Mouse (Mus musculus): ENCODE measurements at regions not wholly inside any gene's neighbourhood (a gene's known extent, or its start where the extent isn't known, plus 50 kb on each side); places are given as distances from the start of the nearest gene placed in this dataset.

GRCm38 (mm10) chr17:47317651-47318050, 51.0 kb upstream of the Mrps10 start:
- H3K4me1 ChIP-seq (ENCODE audit: control insufficient read depth, insufficient read depth, low read length), result no peaks in the 10 kb centered on the region; the same call in 1 of the 2 replicates
- no peak overlapping the region for H3K4me3 ChIP-seq (replicated peaks; ENCODE audit: control insufficient read depth, low read depth, low read length)
- no peak overlapping the region for H3K27ac ChIP-seq (ENCODE audit: control insufficient read depth, insufficient read depth, low read depth, low read length, poor library complexity)
- 84% methylated on average over 11 of the region's 11 CpGs for WGBS
- TF ChIP-seq POLR2A (IDR thresholded peaks at IDR 0.05; ENCODE audit: borderline replicate concordance, control insufficient read depth, low read depth, low read length) (no peak), CTCF (IDR thresholded peaks at IDR 0.05; ENCODE audit: control insufficient read depth, insufficient read depth, low read length) (no peak)

- no peak overlapping the region for H3K27ac ChIP-seq (ENCODE audit: control insufficient read depth, insufficient read depth, low read depth, low read length, poor library complexity)
- H3K4me1 ChIP-seq (ENCODE audit: control insufficient read depth, insufficient read depth, low read length), result no peaks in the 10 kb centered on the region
- 90% methylated on average over 7 of the region's 7 CpGs for WGBS
- H3K4me3 ChIP-seq (replicated peaks; ENCODE audit: control insufficient read depth, low read depth, low read length), result no peak overlapping the region
- no peak for TF ChIP-seq POLR2A (IDR thresholded peaks at IDR 0.05; ENCODE audit: borderline replicate concordance, control insufficient read depth, low read depth, low read length)
- peak; percentile 25; the same call in 1 of the 2 replicates for TF ChIP-seq CTCF (IDR thresholded peaks at IDR 0.05; ENCODE audit: control insufficient read depth, insufficient read depth, low read length)
These were observed 55.5 kb upstream of the Mrps10 start for GRCm38 (mm10) chr17:47313162-47313561.

DNA sequence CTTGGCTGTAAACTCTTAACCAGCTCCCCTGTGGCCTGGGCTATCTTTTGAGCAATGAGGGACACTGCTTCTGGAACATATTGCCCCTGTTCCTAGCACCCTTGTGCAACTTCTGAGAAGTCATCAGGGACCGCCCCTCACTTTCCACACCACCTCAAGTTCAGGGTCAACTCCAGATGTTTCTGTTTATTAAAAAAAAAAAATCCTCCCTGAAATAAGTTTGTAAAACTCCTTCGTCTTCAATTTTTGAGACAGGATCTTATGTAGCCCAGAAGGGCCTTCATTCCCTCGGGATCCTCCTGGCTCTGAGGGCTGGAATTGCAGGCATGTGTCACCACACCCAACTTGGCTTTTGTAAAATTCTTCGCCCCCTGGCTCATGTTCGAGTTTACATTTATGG, 57.4 kb upstream of the Mrps10 start:
- H3K4me3 ChIP-seq (replicated peaks; ENCODE audit: control insufficient read depth, low read depth, low read length), result no peak overlapping the region
- H3K4me1 ChIP-seq (ENCODE audit: control insufficient read depth, insufficient read depth, low read length), result no peaks in the 10 kb centered on the region
- 73% methylated on average over 5 of the region's 5 CpGs for WGBS
- TF ChIP-seq POLR2A (IDR thresholded peaks at IDR 0.05; ENCODE audit: borderline replicate concordance, control insufficient read depth, low read depth, low read length), result no peak
- no peak for TF ChIP-seq CTCF (IDR thresholded peaks at IDR 0.05; ENCODE audit: control insufficient read depth, insufficient read depth, low read length)
- no peak overlapping the region for H3K27ac ChIP-seq (ENCODE audit: control insufficient read depth, insufficient read depth, low read depth, low read length, poor library complexity)

GRCm38 (mm10) chr17:47306027-47306761, 62.5 kb upstream of the Mrps10 start:
- Histone ChIP-seq H3K27ac (ENCODE audit: control insufficient read depth, insufficient read depth, low read depth, low read length, poor library complexity) (no peak overlapping the region), H3K4me3 (replicated peaks; ENCODE audit: control insufficient read depth, low read depth, low read length) (no peak overlapping the region), H3K4me1 (ENCODE audit: control insufficient read depth, insufficient read depth, low read length) (no peaks in the 10 kb centered on the region)
- 82% methylated on average over 13 of the region's 13 CpGs for WGBS
- no peak for TF ChIP-seq POLR2A (IDR thresholded peaks at IDR 0.05; ENCODE audit: borderline replicate concordance, control insufficient read depth, low read depth, low read length)
- TF ChIP-seq CTCF (IDR thresholded peaks at IDR 0.05; ENCODE audit: control insufficient read depth, insufficient read depth, low read length), result no peak

GRCm38 (mm10) chr17:47304463-47305199, 64.1 kb upstream of the Mrps10 start:
- H3K4me3 ChIP-seq (replicated peaks; ENCODE audit: control insufficient read depth, low read depth, low read length), result no peak overlapping the region
- WGBS, result 77% methylated on average over 8 of the region's 8 CpGs
- no peak for TF ChIP-seq CTCF (IDR thresholded peaks at IDR 0.05; ENCODE audit: control insufficient read depth, insufficient read depth, low read length)
- no peak for TF ChIP-seq POLR2A (IDR thresholded peaks at IDR 0.05; ENCODE audit: borderline replicate concordance, control insufficient read depth, low read depth, low read length)
- no peak overlapping the region for H3K27ac ChIP-seq (ENCODE audit: control insufficient read depth, insufficient read depth, low read depth, low read length, poor library complexity)
- H3K4me1 ChIP-seq (ENCODE audit: control insufficient read depth, insufficient read depth, low read length), result no peaks in the 10 kb centered on the region

GRCm38 (mm10) chr17:47303600-47303999, 65.1 kb upstream of the Mrps10 start:
- 79% methylated on average over 3 of the region's 3 CpGs for WGBS
- Histone ChIP-seq H3K4me1 (ENCODE audit: control insufficient read depth, insufficient read depth, low read length) (no peaks in the 10 kb centered on the region), H3K4me3 (replicated peaks; ENCODE audit: control insufficient read depth, low read depth, low read length) (no peak overlapping the region), H3K27ac (ENCODE audit: control insufficient read depth, insufficient read depth, low read depth, low read length, poor library complexity) (no peak overlapping the region)
- no peak for TF ChIP-seq POLR2A (IDR thresholded peaks at IDR 0.05; ENCODE audit: borderline replicate concordance, control insufficient read depth, low read depth, low read length)
- no peak for TF ChIP-seq CTCF (IDR thresholded peaks at IDR 0.05; ENCODE audit: control insufficient read depth, insufficient read depth, low read length)

- 87% methylated on average over 6 of the region's 6 CpGs for WGBS
- no peak for TF ChIP-seq POLR2A (IDR thresholded peaks at IDR 0.05; ENCODE audit: borderline replicate concordance, control insufficient read depth, low read depth, low read length)
- TF ChIP-seq CTCF (IDR thresholded peaks at IDR 0.05; ENCODE audit: control insufficient read depth, insufficient read depth, low read length), result no peak
- H3K4me3 ChIP-seq (replicated peaks; ENCODE audit: control insufficient read depth, low read depth, low read length), result no peak overlapping the region
- H3K4me1 ChIP-seq (ENCODE audit: control insufficient read depth, insufficient read depth, low read length), result peaks cover 3% of the 10 kb centered on the region; the same call in 1 of the 2 replicates
- H3K27ac ChIP-seq (ENCODE audit: control insufficient read depth, insufficient read depth, low read depth, low read length, poor library complexity), result no peak overlapping the region
These were observed 70.2 kb upstream of the Mrps10 start for GRCm38 (mm10) chr17:47298396-47298919.

DNA sequence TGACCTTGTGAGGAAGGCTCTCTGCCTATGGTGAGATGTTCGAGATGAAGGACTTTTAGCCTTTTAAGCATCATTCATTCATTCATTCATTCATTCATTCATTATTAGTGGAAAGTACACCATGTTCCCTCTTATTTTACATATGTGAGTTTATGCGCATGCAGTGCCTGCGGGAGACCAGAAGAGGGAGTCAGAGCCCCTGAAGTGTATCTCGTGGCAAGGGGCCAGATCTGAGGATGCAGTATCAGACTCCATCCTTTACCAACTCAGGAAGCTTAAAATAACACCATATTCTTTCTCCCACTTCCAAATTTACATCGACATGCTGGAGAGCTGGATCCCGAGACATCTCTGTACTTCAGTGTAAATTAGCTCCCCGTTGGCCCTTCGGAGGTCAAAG, 70.7 kb upstream of the Mrps10 start:
- WGBS, result 83% methylated on average over 8 of the region's 8 CpGs
- H3K4me1 ChIP-seq (ENCODE audit: control insufficient read depth, insufficient read depth, low read length), result peaks cover 3% of the 10 kb centered on the region; the same call in 1 of the 2 replicates
- TF ChIP-seq POLR2A (IDR thresholded peaks at IDR 0.05; ENCODE audit: borderline replicate concordance, control insufficient read depth, low read depth, low read length) (no peak), CTCF (IDR thresholded peaks at IDR 0.05; ENCODE audit: control insufficient read depth, insufficient read depth, low read length) (0 out of 2 replicates have a peak, but pooled peaks have one; percentile 16)
- H3K4me3 ChIP-seq (replicated peaks; ENCODE audit: control insufficient read depth, low read depth, low read length), result no peak overlapping the region
- H3K27ac ChIP-seq (ENCODE audit: control insufficient read depth, insufficient read depth, low read depth, low read length, poor library complexity), result no peak overlapping the region
